Mouse (Mus musculus): Measurements from ENCODE around the gene Usp30. TPM values are rescaled to one million over a fixed set of nuclear protein-coding genes. Genes with fewer than 3 reads are reported as not detected.

The Usp30 gene
- polyA plus RNA-seq, 1 experiment from 2014 or later, result 20.0 TPM

- H3K9ac ChIP-seq (replicated peaks; ENCODE audit: low read length), result no peak overlapping the region
- ATAC-seq (ENCODE audit: low FRiP score, low TSS enrichment), result no peak
Measured at GRCm38 (mm10) chr5:114102807-114103206, 37.5 kb downstream of the Usp30 start.

DNA sequence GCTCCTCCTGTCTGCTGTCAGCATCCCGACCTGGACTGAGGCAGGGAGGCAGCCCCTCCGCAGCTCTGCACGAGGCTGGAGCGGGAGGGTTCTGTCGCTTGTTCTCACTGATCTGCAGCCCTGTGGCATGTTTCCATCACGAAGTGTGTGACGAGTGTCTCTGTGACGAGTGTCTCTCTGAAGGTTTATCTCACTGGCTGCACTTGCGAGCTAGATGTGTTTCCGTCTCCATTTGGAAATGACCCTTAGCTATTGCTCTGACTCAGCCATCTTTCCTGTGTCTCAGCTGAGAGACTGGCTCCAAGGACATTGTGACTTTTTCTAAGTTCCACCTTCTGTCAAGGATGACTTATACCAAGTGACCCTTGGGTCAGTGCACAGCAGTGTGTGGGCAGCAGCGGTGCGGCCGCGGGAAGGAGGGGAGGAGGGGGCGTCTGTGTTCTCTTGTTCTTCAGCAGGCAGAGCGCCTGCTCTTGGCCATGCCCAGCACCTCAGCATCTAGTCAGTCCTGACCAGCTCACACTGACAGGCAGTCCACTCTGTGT lies 41.2 kb downstream of the Usp30 start:
- no peaks in the 10 kb centered on the region for H3K9me3 ChIP-seq (ENCODE audit: control insufficient read depth, low read length)
- no peak overlapping the region for H3K27ac ChIP-seq (replicated peaks; ENCODE audit: low read depth, low read length)
- ATAC-seq (ENCODE audit: low FRiP score, low TSS enrichment) (no peak), DNase-seq (no peak)
- no peaks in the 10 kb centered on the region for H3K27me3 ChIP-seq (ENCODE audit: control insufficient read depth, insufficient read depth, low read length)
- H3K4me3 ChIP-seq (replicated peaks; ENCODE audit: low read depth, low read length), result no peak overlapping the region
- no peak overlapping the region for H3K9ac ChIP-seq (replicated peaks; ENCODE audit: low read length)
- H3K36me3 ChIP-seq (ENCODE audit: control insufficient read depth, insufficient read depth, low read length), result peaks cover 75% of the 10 kb centered on the region
- peaks cover under 1% of the 10 kb centered on the region; the same call in 1 of the 2 replicates for H3K4me1 ChIP-seq (ENCODE audit: control insufficient read depth, insufficient read depth, low read length)
- 88% methylated on average over 16 of the region's 16 CpGs for WGBS
- H3K4me2 ChIP-seq (ENCODE audit: low read length), result no peak overlapping the region

More at GRCm38 (mm10) chr5:114102807-114103206, 37.5 kb downstream of the Usp30 start:
- H3K4me1 ChIP-seq (ENCODE audit: control insufficient read depth, insufficient read depth, low read length), result peaks cover 13% of the 10 kb centered on the region
- H3K9me3 ChIP-seq (ENCODE audit: control insufficient read depth, low read length), result no peaks in the 10 kb centered on the region
- no peak overlapping the region for H3K4me2 ChIP-seq (ENCODE audit: low read length)
- H3K36me3 ChIP-seq (ENCODE audit: control insufficient read depth, insufficient read depth, low read length), result peaks cover 38% of the 10 kb centered on the region
- DNase-seq, result no peak
- WGBS, result 78% methylated on average over 1 of the region's 1 CpGs
- H3K4me3 ChIP-seq (replicated peaks; ENCODE audit: low read depth, low read length), result no peak overlapping the region
- H3K27me3 ChIP-seq (ENCODE audit: control insufficient read depth, insufficient read depth, low read length), result no peaks in the 10 kb centered on the region
- H3K27ac ChIP-seq (replicated peaks; ENCODE audit: low read depth, low read length), result no peak overlapping the region

- no peak for DNase-seq
- no peak for ATAC-seq (ENCODE audit: low FRiP score, low TSS enrichment)
- Histone ChIP-seq H3K27ac (replicated peaks; ENCODE audit: low read depth, low read length) (no peak overlapping the region), H3K9ac (replicated peaks; ENCODE audit: low read length) (no peak overlapping the region), H3K27me3 (ENCODE audit: control insufficient read depth, insufficient read depth, low read length) (no peaks in the 10 kb centered on the region), H3K4me3 (replicated peaks; ENCODE audit: low read depth, low read length) (no peak overlapping the region), H3K9me3 (ENCODE audit: control insufficient read depth, low read length) (no peaks in the 10 kb centered on the region), H3K4me2 (ENCODE audit: low read length) (no peak overlapping the region), H3K4me1 (ENCODE audit: control insufficient read depth, insufficient read depth, low read length) (no peaks in the 10 kb centered on the region), H3K36me3 (ENCODE audit: control insufficient read depth, insufficient read depth, low read length) (peaks cover 93% of the 10 kb centered on the region)
- 89% methylated on average over 6 of the region's 6 CpGs for WGBS
Measured at GRCm38 (mm10) chr5:114113334-114113733, 48.1 kb downstream of the Usp30 start.

DNA sequence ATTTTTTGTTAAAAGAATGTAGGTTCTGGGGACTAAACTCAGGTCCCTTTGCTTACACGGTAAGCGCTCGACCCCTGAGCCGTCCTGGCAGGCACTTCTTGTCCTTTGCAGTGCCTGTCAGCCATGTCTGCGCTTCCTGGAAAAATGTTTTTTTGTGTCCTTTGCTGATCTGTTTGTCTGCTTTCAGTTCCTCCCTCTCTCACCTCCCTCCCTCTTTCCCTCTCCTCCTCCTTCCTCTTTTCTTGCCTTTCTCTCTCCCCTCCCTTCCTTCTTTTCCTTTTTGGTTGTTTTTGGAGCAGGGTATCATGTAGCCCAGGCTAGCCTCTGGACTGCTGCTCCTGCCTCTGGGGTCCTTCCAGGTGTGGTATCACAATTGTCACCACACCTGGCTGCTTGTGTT lies 49.8 kb downstream of the Usp30 start:
- H3K27ac ChIP-seq (replicated peaks; ENCODE audit: low read depth, low read length), result no peak overlapping the region
- no peaks in the 10 kb centered on the region for H3K4me1 ChIP-seq (ENCODE audit: control insufficient read depth, insufficient read depth, low read length)
- peaks cover 93% of the 10 kb centered on the region for H3K36me3 ChIP-seq (ENCODE audit: control insufficient read depth, insufficient read depth, low read length)
- ATAC-seq (ENCODE audit: low FRiP score, low TSS enrichment) (no peak), DNase-seq (no peak)
- no peak overlapping the region for H3K9ac ChIP-seq (replicated peaks; ENCODE audit: low read length)
- no peaks in the 10 kb centered on the region for H3K9me3 ChIP-seq (ENCODE audit: control insufficient read depth, low read length)
- H3K4me2 ChIP-seq (ENCODE audit: low read length), result no peak overlapping the region
- WGBS, result 90% methylated on average over 5 of the region's 5 CpGs
- no peaks in the 10 kb centered on the region for H3K27me3 ChIP-seq (ENCODE audit: control insufficient read depth, insufficient read depth, low read length)
- no peak overlapping the region for H3K4me3 ChIP-seq (replicated peaks; ENCODE audit: low read depth, low read length)

DNA sequence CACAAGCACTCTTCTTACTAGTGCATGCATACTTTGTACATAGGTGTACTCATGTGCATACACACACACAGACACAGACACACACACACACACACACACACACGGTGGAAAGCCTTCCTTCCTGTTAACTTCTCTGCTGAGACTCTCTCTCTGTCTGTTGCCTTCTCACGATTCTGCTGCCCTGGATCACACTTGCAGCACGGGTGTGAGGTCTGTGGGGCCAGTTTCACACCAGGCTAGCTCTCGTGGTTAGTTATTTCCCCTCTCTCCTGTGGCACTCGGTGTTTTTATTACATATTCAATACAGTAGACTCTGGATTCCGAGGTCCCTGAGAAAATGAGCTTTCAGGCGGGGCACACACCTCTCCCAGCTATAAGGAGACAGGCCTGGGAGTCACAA lies 51.3 kb downstream of the Usp30 start:
- Histone ChIP-seq H3K4me1 (ENCODE audit: control insufficient read depth, insufficient read depth, low read length) (no peaks in the 10 kb centered on the region), H3K36me3 (ENCODE audit: control insufficient read depth, insufficient read depth, low read length) (peaks cover 93% of the 10 kb centered on the region), H3K4me3 (replicated peaks; ENCODE audit: low read depth, low read length) (no peak overlapping the region), H3K9ac (replicated peaks; ENCODE audit: low read length) (no peak overlapping the region), H3K9me3 (ENCODE audit: control insufficient read depth, low read length) (no peaks in the 10 kb centered on the region), H3K27ac (replicated peaks; ENCODE audit: low read depth, low read length) (no peak overlapping the region), H3K27me3 (ENCODE audit: control insufficient read depth, insufficient read depth, low read length) (no peaks in the 10 kb centered on the region), H3K4me2 (ENCODE audit: low read length) (no peak overlapping the region)
- ATAC-seq (ENCODE audit: low FRiP score, low TSS enrichment) (no peak), DNase-seq (no peak)
- WGBS, result 91% methylated on average over 7 of the region's 7 CpGs

DNA sequence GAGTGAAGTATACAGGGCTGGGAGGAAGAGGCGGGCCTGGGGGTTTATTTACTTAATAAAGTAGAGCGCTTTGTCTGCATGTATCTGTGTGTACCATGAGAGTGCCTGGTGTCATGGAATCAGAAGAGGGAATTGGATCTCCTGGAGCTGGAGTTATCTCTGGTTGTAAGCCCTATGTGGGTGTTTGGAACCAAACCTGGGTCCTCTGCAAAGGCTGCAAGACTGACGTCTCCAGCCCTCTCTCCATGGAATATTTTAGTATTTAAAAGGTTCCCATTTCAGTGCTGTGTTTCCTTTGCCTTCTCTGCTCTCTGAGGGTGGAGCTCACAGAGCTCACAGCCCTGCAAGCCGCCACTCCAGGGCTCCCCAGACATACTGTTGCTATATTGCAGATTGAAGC lies 54.5 kb downstream of the Usp30 start:
- H3K27ac ChIP-seq (replicated peaks; ENCODE audit: low read depth, low read length), result no peak overlapping the region
- no peaks in the 10 kb centered on the region for H3K4me1 ChIP-seq (ENCODE audit: control insufficient read depth, insufficient read depth, low read length)
- H3K9me3 ChIP-seq (ENCODE audit: control insufficient read depth, low read length), result no peaks in the 10 kb centered on the region
- H3K27me3 ChIP-seq (ENCODE audit: control insufficient read depth, insufficient read depth, low read length), result no peaks in the 10 kb centered on the region
- no peak for ATAC-seq (ENCODE audit: low FRiP score, low TSS enrichment)
- 84% methylated on average over 4 of the region's 4 CpGs for WGBS
- H3K36me3 ChIP-seq (ENCODE audit: control insufficient read depth, insufficient read depth, low read length), result peaks cover 95% of the 10 kb centered on the region
- H3K9ac ChIP-seq (replicated peaks; ENCODE audit: low read length), result no peak overlapping the region
- no peak overlapping the region for H3K4me3 ChIP-seq (replicated peaks; ENCODE audit: low read depth, low read length)
- H3K4me2 ChIP-seq (ENCODE audit: low read length), result no peak overlapping the region
- no peak for DNase-seq

DNA sequence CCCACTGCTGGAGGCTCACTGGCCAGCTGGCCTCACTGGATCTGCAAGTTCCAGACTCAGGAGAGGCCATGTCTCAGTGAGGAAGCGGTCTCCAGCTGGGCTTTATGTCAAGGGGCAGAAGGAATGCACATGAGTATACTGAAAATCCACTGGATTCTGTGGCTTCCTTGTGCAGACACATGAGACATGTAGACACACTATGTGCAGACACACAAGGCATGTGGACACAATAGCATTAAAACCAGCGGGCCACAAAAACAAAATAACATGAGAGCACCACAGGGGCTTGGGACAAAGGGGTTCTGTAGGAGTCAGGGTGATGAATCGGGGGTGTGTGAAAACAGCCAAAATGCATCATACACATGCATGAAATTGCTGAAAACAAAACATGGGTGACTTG lies 60.7 kb downstream of the Usp30 start:
- no peak overlapping the region for H3K4me3 ChIP-seq (replicated peaks; ENCODE audit: low read depth, low read length)
- no peak for ATAC-seq (ENCODE audit: low FRiP score, low TSS enrichment)
- no peak overlapping the region for H3K9ac ChIP-seq (replicated peaks; ENCODE audit: low read length)
- no peaks in the 10 kb centered on the region for H3K9me3 ChIP-seq (ENCODE audit: control insufficient read depth, low read length)
- H3K4me2 ChIP-seq (ENCODE audit: low read length), result no peak overlapping the region
- DNase-seq, result no peak
- no peaks in the 10 kb centered on the region for H3K27me3 ChIP-seq (ENCODE audit: control insufficient read depth, insufficient read depth, low read length)
- peaks cover 40% of the 10 kb centered on the region for H3K36me3 ChIP-seq (ENCODE audit: control insufficient read depth, insufficient read depth, low read length)
- H3K27ac ChIP-seq (replicated peaks; ENCODE audit: low read depth, low read length), result no peak overlapping the region
- 91% methylated on average over 3 of the region's 3 CpGs for WGBS
- no peaks in the 10 kb centered on the region for H3K4me1 ChIP-seq (ENCODE audit: control insufficient read depth, insufficient read depth, low read length)

DNA sequence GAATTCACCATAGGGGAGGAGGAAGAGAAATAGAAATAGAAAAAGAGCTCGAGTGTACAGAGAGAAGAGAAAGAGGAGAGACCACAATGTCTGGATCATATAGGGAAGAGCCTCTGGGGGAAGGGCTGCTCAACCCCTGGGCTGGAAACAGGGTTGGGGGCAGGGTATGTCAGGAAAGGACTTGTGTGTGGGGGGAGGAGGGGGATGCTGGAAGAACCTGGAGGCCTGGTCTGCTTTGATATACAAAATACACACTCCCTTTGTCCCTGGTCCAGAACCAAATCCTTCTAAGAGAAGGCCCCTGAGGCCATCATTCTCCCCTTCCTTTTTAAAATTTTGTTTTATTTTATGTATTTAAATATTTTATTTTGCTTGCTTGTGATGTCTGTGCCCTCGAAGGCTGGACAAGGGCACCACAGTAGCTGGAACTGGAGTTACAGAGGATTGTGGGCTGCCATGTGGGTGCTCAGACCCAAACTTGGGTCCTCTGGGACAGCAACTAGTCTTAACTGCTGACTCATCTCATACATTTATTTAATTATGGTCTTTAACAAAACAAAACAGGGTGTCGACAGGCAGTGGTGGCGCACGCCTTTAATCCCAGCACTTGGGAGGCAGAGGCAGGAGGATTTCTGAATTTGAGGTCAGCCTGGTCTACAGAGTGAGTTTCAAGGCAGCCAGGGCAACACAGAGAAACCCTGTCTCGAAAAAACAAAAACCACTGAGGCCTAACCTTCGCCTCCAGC lies 61.4 kb downstream of the Usp30 start:
- ATAC-seq (ENCODE audit: low FRiP score, low TSS enrichment), result no peak
- WGBS, result 88% methylated on average over 7 of the region's 7 CpGs
- DNase-seq, result no peak

More for the DNA sequence above, 61.4 kb downstream of the Usp30 start:
- peak overlapping the region; percentile 98 for H3K4me2 ChIP-seq (ENCODE audit: low read length)
- H3K4me3 ChIP-seq (replicated peaks; ENCODE audit: low read depth, low read length), result peak overlapping the region; percentile 58
- H3K4me1 ChIP-seq (ENCODE audit: control insufficient read depth, insufficient read depth, low read length), result no peaks in the 10 kb centered on the region
- H3K27ac ChIP-seq (replicated peaks; ENCODE audit: low read depth, low read length), result no peak overlapping the region
- no peaks in the 10 kb centered on the region for H3K27me3 ChIP-seq (ENCODE audit: control insufficient read depth, insufficient read depth, low read length)
- no peaks in the 10 kb centered on the region for H3K9me3 ChIP-seq (ENCODE audit: control insufficient read depth, low read length)
- H3K9ac ChIP-seq (replicated peaks; ENCODE audit: low read length), result no peak overlapping the region
- peaks cover 34% of the 10 kb centered on the region for H3K36me3 ChIP-seq (ENCODE audit: control insufficient read depth, insufficient read depth, low read length)

Data from midbrain, embryonic 14.5 days (tissue).